Mouse (Mus musculus) lung, postnatal 0 days (tissue): ENCODE measurements around the gene Isx. TPM values are rescaled to one million over a fixed set of nuclear protein-coding genes. Genes with fewer than 3 reads are reported as not detected.

Experiments
- ATAC-seq: fragments of 200-750 bp; cut with Nextera tagmentation; 2 replicates; pipeline ENCODE4 v1.8.0; 2017; ENCODE audit warnings: moderate library complexity
- DNase-seq: peaks from one replicate; pipeline ENCODE4 v3.0.0-alpha.2; 2016; ENCODE audit warnings: low spot score
- H3K27ac ChIP-seq: fragments of 300-500 bp; sonication (generic); 2 replicates; pipeline ENCODE4 v1.5.1; 2014; ENCODE audit warnings: antibody characterized with exemption, mild to moderate bottlenecking, low read length, mixed read lengths
- H3K27me3 ChIP-seq: fragments of 300-500 bp; sonication (generic); replicated peaks from 2 replicates; pipeline ENCODE4 v1.6.1; 2014; ENCODE audit warnings: low read length, mixed read lengths; ENCODE audit not compliant: insufficient read depth
- H3K36me3 ChIP-seq: fragments of 300-500 bp; sonication (generic); 2 replicates; pipeline ENCODE4 v1.6.1; 2014; ENCODE audit warnings: low read length, mixed read lengths; ENCODE audit not compliant: insufficient read depth
- H3K4me1 ChIP-seq: fragments of 300-500 bp; sonication (generic); 2 replicates; pipeline ENCODE4 v1.6.1; 2014; ENCODE audit warnings: antibody characterized with exemption, low read depth, low read length, mixed read lengths; ENCODE audit not compliant: insufficient read depth
- H3K4me2 ChIP-seq: fragments of 300-500 bp; sonication (generic); replicated peaks from 2 replicates; pipeline ENCODE4 v1.6.1; 2014; ENCODE audit warnings: low read depth, mild to moderate bottlenecking, low read length, moderate library complexity, mixed read lengths
- H3K4me3 ChIP-seq: fragments of 300-500 bp; sonication (generic); 2 replicates; pipeline ENCODE4 v1.5.1; 2014; ENCODE audit warnings: low read depth, low read length
- H3K9ac ChIP-seq: fragments of 300-500 bp; sonication (generic); replicated peaks from 2 replicates; pipeline ENCODE4 v1.6.1; 2014; ENCODE audit warnings: low read depth, mild to moderate bottlenecking
- H3K9me3 ChIP-seq: fragments of 300-500 bp; sonication (generic); 2 replicates; pipeline ENCODE4 v1.6.1; 2016; ENCODE audit warnings: low read length, mixed read lengths
- CTCF ChIP-seq: IDR thresholded peaks from 2 replicates; pipeline ENCODE4 v1.5.1; 2016; ENCODE audit warnings: antibody characterized with exemption, mild to moderate bottlenecking
- EP300 ChIP-seq: IDR thresholded peaks from 2 replicates; pipeline ENCODE4 v1.6.1; 2016; ENCODE audit warnings: antibody characterized with exemption, mild to moderate bottlenecking, control low read depth
- WGBS: fragments of 180-500 bp; shearing (Covaris S2); extraction: QIAGEN DNeasy Blood & Tissue Kit; methylation state at CpG from one replicate; pipeline ENCODE4 v1.1.7; 2014; 5-methylcytosine and 5-hydroxymethylcytosine counted together
- polyA plus RNA-seq: library from polyadenylated mRNA; unstranded; fragments of >200 nt; fragmentation: Nextera tagmentation; extraction: Ambion mirVana; gene quantifications from 2 replicates; pipeline ENCODE4 v1.2.1, GENCODE M21; 2015

The Isx gene
- polyA plus RNA-seq, 1 experiment from 2014 or later, result not detected

DNA sequence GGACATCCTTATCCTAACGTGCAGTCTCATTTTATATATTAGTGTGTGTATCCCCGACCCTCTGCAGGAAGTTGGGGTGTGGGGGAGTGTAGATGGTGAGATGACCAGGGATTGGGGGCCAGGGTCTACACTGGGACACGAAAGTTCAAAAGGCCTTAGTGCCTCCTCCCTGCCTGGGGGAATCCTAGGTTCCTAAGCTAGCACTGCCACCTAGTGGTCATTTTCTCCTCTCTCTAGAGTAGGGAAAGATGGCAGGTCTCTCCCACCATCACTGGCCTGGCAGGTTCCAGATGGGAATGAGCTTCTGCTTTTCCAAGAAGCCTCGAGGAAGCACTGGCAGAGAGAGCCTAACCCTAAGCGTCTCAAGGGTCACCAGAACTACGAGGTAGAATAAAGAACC is 62.3 kb downstream of the Isx start:
- TF ChIP-seq CTCF (peak; percentile 75), EP300 (no peak)
- DNase-seq (peak; percentile 53), ATAC-seq (peak; percentile 46; the same call in 1 of the 2 replicates)
- H3K9me3 ChIP-seq, result no peaks in the 10 kb centered on the region
- H3K9ac ChIP-seq, result no peak overlapping the region
- no peaks in the 10 kb centered on the region for H3K4me1 ChIP-seq
- no peaks in the 10 kb centered on the region for H3K36me3 ChIP-seq
- H3K4me2 ChIP-seq, result no peak overlapping the region
- H3K27me3 ChIP-seq, result no peaks in the 10 kb centered on the region
- no peak overlapping the region for H3K27ac ChIP-seq
- H3K4me3 ChIP-seq, result no peak overlapping the region
- WGBS, result 22% methylated on average over 6 of the region's 6 CpGs

- Histone ChIP-seq H3K9ac (no peak overlapping the region), H3K4me3 (no peak overlapping the region), H3K27ac (no peak overlapping the region), H3K27me3 (no peaks in the 10 kb centered on the region), H3K4me1 (no peaks in the 10 kb centered on the region), H3K4me2 (no peak overlapping the region), H3K36me3 (no peaks in the 10 kb centered on the region), H3K9me3 (no peaks in the 10 kb centered on the region)
- DNase-seq (no peak), ATAC-seq (no peak)
- TF ChIP-seq CTCF (no peak), EP300 (no peak)
- WGBS, result 93% methylated on average over 2 of the region's 2 CpGs
Measured at GRCm38 (mm10) chr8:74936656-74937055, 63.7 kb downstream of the Isx start.

DNA sequence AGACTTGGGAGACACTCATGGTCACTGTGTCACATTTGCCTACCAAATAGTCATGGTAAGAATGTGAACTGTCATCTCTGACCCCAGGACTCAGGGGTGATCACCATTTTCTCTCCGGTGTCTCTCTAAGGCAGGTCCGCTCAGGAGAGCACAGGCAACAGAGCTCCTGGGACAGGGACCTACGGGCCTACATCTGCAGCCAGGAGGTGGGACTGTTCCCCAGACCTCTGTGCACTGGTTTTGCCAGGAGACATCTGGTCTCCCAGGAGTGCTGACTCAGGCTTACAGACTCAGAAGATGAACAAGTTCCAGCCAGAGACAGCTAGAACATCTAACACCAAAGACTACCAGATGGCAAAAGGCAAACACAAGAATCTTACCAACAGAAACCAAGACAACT is 69.1 kb downstream of the Isx start:
- ATAC-seq, result no peak
- Histone ChIP-seq H3K36me3 (no peaks in the 10 kb centered on the region), H3K9me3 (no peaks in the 10 kb centered on the region), H3K27ac (no peak overlapping the region), H3K9ac (no peak overlapping the region), H3K4me3 (no peak overlapping the region), H3K27me3 (no peaks in the 10 kb centered on the region), H3K4me2 (no peak overlapping the region), H3K4me1 (no peaks in the 10 kb centered on the region)
- WGBS, result 89% methylated on average over 3 of the region's 3 CpGs
- TF ChIP-seq EP300 (no peak), CTCF (no peak)
- DNase-seq, result no peak

Other genes with a start within 250 kb of the Isx start
- gene Hmgxb4, start 120.2 kb downstream of the Isx start, polyA plus RNA-seq, result 17.9 and 21.2 TPM in 2 replicates
- gene Tom1, start 160.5 kb downstream of the Isx start, polyA plus RNA-seq, result 29.7 and 34.3 TPM in 2 replicates
- 33.6 and 38.7 TPM in 2 replicates for gene Hmox1, start 220.4 kb downstream of the Isx start, polyA plus RNA-seq
- 14.6 and 14.9 TPM in 2 replicates for gene Mcm5, start 236.4 kb downstream of the Isx start, polyA plus RNA-seq